Mouse (Mus musculus) spleen, postnatal 0 days (tissue): Measurements from ENCODE around the gene Gm20489. TPM values are rescaled to one million over a fixed set of nuclear protein-coding genes. Genes with fewer than 3 reads are reported as not detected.

Experiments
- polyA plus RNA-seq: library from polyadenylated mRNA; unstranded; fragments of >200 nt; fragmentation: Nextera tagmentation; extraction: Ambion mirVana; gene quantifications from 2 replicates; pipeline ENCODE4 v1.2.1, GENCODE M21; 2015

Gene Gm20489
- not detected in 2 replicates for polyA plus RNA-seq

GRCm38 (mm10) chrX:101268755-101269124 is at the start of gene Gm20489:
Gene Gm20489 (minus strand): TSS chrX:101269023.

GRCm38 (mm10) chrX:101299055-101299454 is 30.2 kb upstream of the Gm20489 start, which contains the start of gene Nlgn3:
Gene Nlgn3 (plus strand): TSS chrX:101299168.

GRCm38 (mm10) chrX:101273875-101274738 is 5.3 kb upstream of the Gm20489 start, which contains the start of gene Med12:
Gene Med12 (plus strand): TSS chrX:101274030.

GRCm38 (mm10) chrX:101268025-101268754 is 633 bp downstream of the Gm20489 start, which contains the start of gene Il2rg:
Gene Il2rg (minus strand): TSS chrX:101268255.

GRCm38 (mm10) chrX:101263892-101264291 is 4.9 kb downstream of the Gm20489 start, which contains the start of gene Gm614:
Gene Gm614 (minus strand): TSS chrX:101263992.

GRCm38 (mm10) chrX:101253952-101254729 is 14.7 kb downstream of the Gm20489 start, which contains the start of gene Foxo4:
Gene Foxo4 (plus strand): TSS chrX:101254528.

GRCm38 (mm10) chrX:101221834-101222795 is 46.7 kb downstream of the Gm20489 start, which contains the start of gene Snx12:
Gene Snx12 (minus strand): TSS chrX:101222563.

Other genes starting within 250 kb of the Gm20489 start
- gene Tex11, start 209.4 kb downstream of the Gm20489 start, polyA plus RNA-seq = not detected in 2 replicates
- 0.15 and 0.22 TPM in 2 replicates for gene Slc7a3, start 183.0 kb downstream of the Gm20489 start, polyA plus RNA-seq
- 19.6 and 23.3 TPM in 2 replicates for gene Snx12, start 46.5 kb downstream of the Gm20489 start, polyA plus RNA-seq
- gene Foxo4, start 14.5 kb downstream of the Gm20489 start, polyA plus RNA-seq = 3.0 and 3.2 TPM in 2 replicates
- 0.28 and 0.41 TPM in 2 replicates for gene Gm614, start 5.0 kb downstream of the Gm20489 start, polyA plus RNA-seq
- 18.7 and 27.4 TPM in 2 replicates for gene Il2rg, start 768 bp downstream of the Gm20489 start, polyA plus RNA-seq
- 30.2 and 30.7 TPM in 2 replicates for gene Med12, start 5.0 kb upstream of the Gm20489 start, polyA plus RNA-seq
- gene Nlgn3, start 30.1 kb upstream of the Gm20489 start, polyA plus RNA-seq = 0.32 and 0.58 TPM in 2 replicates
- gene Gjb1, start 107.4 kb upstream of the Gm20489 start, polyA plus RNA-seq = 0.19 TPM in 1 of 2 replicates, not detected in the other
- 6.9 and 9.5 TPM in 2 replicates for gene Zmym3, start 151.8 kb upstream of the Gm20489 start, polyA plus RNA-seq
- gene Nono, start 160.3 kb upstream of the Gm20489 start, polyA plus RNA-seq = 139 and 141 TPM in 2 replicates
- 0.46 and 0.73 TPM in 2 replicates for gene Itgb1bp2, start 180.1 kb upstream of the Gm20489 start, polyA plus RNA-seq